10 mouse cellular contexts compared by ENCODE assay signal in the genomic region with DNA sequence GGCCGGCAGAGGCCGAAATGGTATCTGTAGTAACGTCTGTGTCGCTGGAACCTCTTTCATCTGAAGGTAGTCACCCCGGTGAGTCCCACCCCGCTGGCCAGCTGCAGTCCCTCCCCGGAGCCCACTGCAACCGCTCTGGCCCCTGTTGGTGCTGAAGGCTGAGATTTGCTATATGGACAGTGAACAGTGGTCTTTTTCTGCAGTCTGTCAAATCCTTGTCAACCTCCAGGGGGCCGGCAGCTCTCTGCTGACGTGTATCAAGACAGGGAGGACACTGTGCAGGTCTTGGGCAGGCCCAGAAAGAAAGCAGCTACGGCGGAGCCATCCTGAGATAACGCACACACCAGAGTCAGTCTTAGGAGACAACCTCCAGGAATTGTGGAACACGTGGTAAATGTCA. TPM values are rescaled to one million over a fixed set of nuclear protein-coding genes. Genes with fewer than 3 reads are reported as not detected.
DNase-seq lines count a peak whose midpoint lies in the region; ATAC-seq lines count a peak whose summit lies in the region.
"Had no signal": no experiment of that assay in that cellular context is flagged by ENCODE, and none has a peak within 500 bp of the region (broad histone marks: within the 10 kb centered on the region; RNA-seq: fewer than 3 reads in every experiment).

No protein-coding gene starts in this region.

- H3K27me3 ChIP-seq in heart, embryonic 12.5 days (replicated peaks), result no peaks in the 10 kb centered on the region
- no peaks in the 10 kb centered on the region for H3K27me3 ChIP-seq in embryonic facial prominence, embryonic 11.5 days (ENCODE audit: control insufficient read depth, insufficient read depth, low read length)
- no peaks in the 10 kb centered on the region for H3K27me3 ChIP-seq in hindbrain, embryonic 15.5 days
- H3K27me3 ChIP-seq in midbrain, embryonic 14.5 days (ENCODE audit: control insufficient read depth, insufficient read depth, low read length), result no peaks in the 10 kb centered on the region

- peaks cover 46% of the 10 kb centered on the region for H3K4me1 ChIP-seq in heart, embryonic 12.5 days (replicated peaks)
- H3K4me1 ChIP-seq in embryonic facial prominence, embryonic 11.5 days (ENCODE audit: control insufficient read depth, insufficient read depth, low read length), result peaks cover 22% of the 10 kb centered on the region
- peaks cover 51% of the 10 kb centered on the region for H3K4me1 ChIP-seq in hindbrain, embryonic 15.5 days (replicated peaks)
- H3K4me1 ChIP-seq in midbrain, embryonic 14.5 days (ENCODE audit: control insufficient read depth, insufficient read depth, low read length), result peaks cover 37% of the 10 kb centered on the region

- WGBS in heart, embryonic 12.5 days, result 19% methylated on average over 14 of the region's 14 CpGs
- WGBS in embryonic facial prominence, embryonic 11.5 days, result 47% methylated on average over 14 of the region's 14 CpGs
- 47% methylated on average over 14 of the region's 14 CpGs for WGBS in hindbrain, embryonic 15.5 days
- 55% methylated on average over 14 of the region's 14 CpGs for WGBS in midbrain, embryonic 14.5 days

- 0 out of 2 replicates have a peak overlapping the region, but pooled peaks have one; percentile 21 for H3K4me2 ChIP-seq in heart, embryonic 12.5 days
- H3K4me2 ChIP-seq in embryonic facial prominence, embryonic 11.5 days (ENCODE audit: low read depth, low read length), result no peak overlapping the region
- H3K4me2 ChIP-seq in hindbrain, embryonic 15.5 days, result no peak overlapping the region
- H3K4me2 ChIP-seq in midbrain, embryonic 14.5 days (ENCODE audit: low read length), result no peak overlapping the region

- no peak overlapping the region for H3K4me3 ChIP-seq in heart, embryonic 12.5 days
- no peak overlapping the region for H3K4me3 ChIP-seq in embryonic facial prominence, embryonic 11.5 days (ENCODE audit: low read depth, low read length)
- no peak overlapping the region for H3K4me3 ChIP-seq in hindbrain, embryonic 15.5 days
- no peak overlapping the region for H3K4me3 ChIP-seq in midbrain, embryonic 14.5 days (replicated peaks; ENCODE audit: low read depth, low read length)
- H3K4me3 ChIP-seq: left cerebral cortex, adult 2 months had no signal

- peak overlapping the region; percentile 17; the same call in 1 of the 2 replicates for H3K27ac ChIP-seq in heart, embryonic 12.5 days (ENCODE audit: poor library complexity, severe bottlenecking)
- H3K27ac ChIP-seq in embryonic facial prominence, embryonic 11.5 days (replicated peaks; ENCODE audit: low read depth, low read length), result peak overlapping the region; percentile 68
- peak overlapping the region; percentile 39; the same call in 1 of the 2 replicates for H3K27ac ChIP-seq in hindbrain, embryonic 15.5 days (replicated peaks)
- peak overlapping the region; percentile 42 for H3K27ac ChIP-seq in midbrain, embryonic 14.5 days (replicated peaks; ENCODE audit: low read depth, low read length)
- H3K27ac ChIP-seq: left cerebral cortex, adult 2 months had no signal

- no peaks in the 10 kb centered on the region for H3K36me3 ChIP-seq in heart, embryonic 12.5 days
- no peaks in the 10 kb centered on the region for H3K36me3 ChIP-seq in embryonic facial prominence, embryonic 11.5 days (replicated peaks; ENCODE audit: control insufficient read depth, insufficient read depth, low read depth, low read length)
- H3K36me3 ChIP-seq in hindbrain, embryonic 15.5 days, result no peaks in the 10 kb centered on the region
- no peaks in the 10 kb centered on the region for H3K36me3 ChIP-seq in midbrain, embryonic 14.5 days (ENCODE audit: control insufficient read depth, insufficient read depth, low read length)

- no peak for ATAC-seq in heart, embryonic 12.5 days (ENCODE audit: insufficient number of reproducible peaks, low FRiP score)
- no peak; the same call in 1 of the 2 replicates for ATAC-seq in embryonic facial prominence, embryonic 11.5 days (replicated peaks; ENCODE audit: insufficient number of reproducible peaks, low FRiP score, low TSS enrichment, low read depth)
- ATAC-seq in hindbrain, embryonic 15.5 days (ENCODE audit: low FRiP score, low read depth), result peak; percentile 21; the same call in 1 of the 2 replicates
- no peak for ATAC-seq in midbrain, embryonic 14.5 days (ENCODE audit: low FRiP score, low TSS enrichment)
- ATAC-seq in granulocyte monocyte progenitor cell, adult 5-6 weeks (replicated peaks; ENCODE audit: poor library complexity, severe bottlenecking), result no peak
- ATAC-seq: Patski had no signal

- H3K9ac ChIP-seq in heart, embryonic 12.5 days, result no peak overlapping the region
- H3K9ac ChIP-seq in embryonic facial prominence, embryonic 11.5 days (replicated peaks; ENCODE audit: low read length), result peak overlapping the region; percentile 23; the same call in 1 of the 2 replicates
- H3K9ac ChIP-seq in hindbrain, embryonic 15.5 days, result no peak overlapping the region
- H3K9ac ChIP-seq in midbrain, embryonic 14.5 days (replicated peaks; ENCODE audit: low read length), result 0 out of 2 replicates have a peak overlapping the region, but pooled peaks have one; percentile 27

- DNase-seq in heart, adult 11 months, result no peak
- no peak for DNase-seq in embryonic facial prominence, embryonic 11.5 days (ENCODE audit: low spot score)
- DNase-seq in midbrain, embryonic 14.5 days, result no peak
- DNase-seq in ovary, adult 18-20 months (ENCODE audit: low spot score), result no peak
- no peak for DNase-seq in layer of hippocampus, adult 18-20 months (ENCODE audit: low spot score in 2 of 2)

- no peaks in the 10 kb centered on the region for H3K9me3 ChIP-seq in heart, embryonic 12.5 days (replicated peaks)
- no peaks in the 10 kb centered on the region for H3K9me3 ChIP-seq in embryonic facial prominence, embryonic 11.5 days (replicated peaks; ENCODE audit: control insufficient read depth, low read length)
- H3K9me3 ChIP-seq in hindbrain, embryonic 15.5 days, result no peaks in the 10 kb centered on the region
- H3K9me3 ChIP-seq in midbrain, embryonic 14.5 days (ENCODE audit: control insufficient read depth, low read length), result no peaks in the 10 kb centered on the region

RNA-seq across cellular contexts. Expression of a gene that starts 43.0 kb away (rescaled TPM):
- polyA plus RNA-seq in heart, embryonic 12.5 days (2016; fragmentation: Nextera tagmentation; extraction: Ambion mirVana), result 4.9 and 5.0 TPM in 2 replicates
- 14.8 and 15.5 TPM in 2 replicates for polyA plus RNA-seq in embryonic facial prominence, embryonic 11.5 days (2014; fragmentation: Nextera tagmentation; extraction: Ambion mirVana)
- polyA plus RNA-seq in hindbrain, embryonic 15.5 days (2015; fragmentation: Nextera tagmentation; extraction: Ambion mirVana), result 20.5 and 24.4 TPM in 2 replicates
- 38.4 and 43.3 TPM in 2 replicates for polyA plus RNA-seq in midbrain, embryonic 14.5 days (2014; fragmentation: Nextera tagmentation; extraction: Ambion mirVana)
- not detected in 2 replicates for total RNA-seq in granulocyte monocyte progenitor cell, adult 5-6 weeks (2014; fragmentation: Nextera tagmentation)
- total RNA-seq in granulocyte monocyte progenitor cell, adult 5-6 weeks (2017), result not detected in 2 replicates
- 100 to 1,000 TPM; 143 to 144 TPM for total RNA-seq in layer of hippocampus, adult 18-20 months (2021)

Comparison
In these comparisons a context has a peak if more than half of its experiments do, and no peak if none do; other contexts are left out.
1. H3K27ac ChIP-seq: peak in every context shown above with its lines; median percentile 68 in embryonic facial prominence, embryonic 11.5 days; 42 in midbrain, embryonic 14.5 days; 39 in hindbrain, embryonic 15.5 days; 17 in heart, embryonic 12.5 days.
2. H3K9ac ChIP-seq: peak in embryonic facial prominence, embryonic 11.5 days (single experiment) and midbrain, embryonic 14.5 days (single experiment); none in heart, embryonic 12.5 days (single experiment) and hindbrain, embryonic 15.5 days (single experiment).